Mouse (Mus musculus): ENCODE results near the gene Clcn6. TPM values are rescaled to one million over a fixed set of nuclear protein-coding genes. Genes with fewer than 3 reads are reported as not detected.
A peak's percentile ranks its signal among the peaks of the same experiment; 100 is the strongest.

Clcn6 gene
- polyA plus RNA-seq, 1 experiment from 2014 or later, result 35.3 TPM

GRCm38 (mm10) chr4:148060120-148061085 lies 21.8 kb upstream of the Clcn6 start:
- Histone ChIP-seq H3K27me3 (no peaks in the 10 kb centered on the region), H3K36me3 (peaks cover 33% of the 10 kb centered on the region), H3K4me3 (replicated peaks) (no peak overlapping the region), H3K9ac (replicated peaks) (no peak overlapping the region), H3K4me2 (replicated peaks) (no peak overlapping the region), H3K4me1 (replicated peaks) (no peaks in the 10 kb centered on the region), H3K27ac (no peak overlapping the region), H3K9me3 (no peaks in the 10 kb centered on the region)
- peak; percentile 59 for ATAC-seq
- whole genome bisulfite sequencing, result 53% methylated on average over 13 of the region's 13 CpGs

- ATAC-seq, result no peak
- Histone ChIP-seq H3K9me3 (no peaks in the 10 kb centered on the region), H3K4me3 (replicated peaks) (no peak overlapping the region), H3K4me2 (replicated peaks) (no peak overlapping the region), H3K27ac (no peak overlapping the region), H3K4me1 (replicated peaks) (no peaks in the 10 kb centered on the region), H3K36me3 (peaks cover 46% of the 10 kb centered on the region), H3K9ac (replicated peaks) (no peak overlapping the region), H3K27me3 (no peaks in the 10 kb centered on the region)
- 90% methylated on average over 6 of the region's 6 CpGs for WGBS
These were observed 20.4 kb upstream of the Clcn6 start for GRCm38 (mm10) chr4:148058993-148059392.

GRCm38 (mm10) chr4:148058218-148058819 lies 19.7 kb upstream of the Clcn6 start:
- Histone ChIP-seq H3K9ac (replicated peaks) (no peak overlapping the region), H3K9me3 (no peaks in the 10 kb centered on the region), H3K4me2 (replicated peaks) (no peak overlapping the region), H3K27me3 (no peaks in the 10 kb centered on the region), H3K4me1 (replicated peaks) (no peaks in the 10 kb centered on the region), H3K36me3 (peaks cover 53% of the 10 kb centered on the region), H3K4me3 (replicated peaks) (no peak overlapping the region), H3K27ac (no peak overlapping the region)
- no peak for ATAC-seq
- WGBS, result 94% methylated on average over 9 of the region's 9 CpGs

- no peaks in the 10 kb centered on the region for H3K27me3 ChIP-seq
- WGBS, result 62% methylated on average over 5 of the region's 5 CpGs
- no peaks in the 10 kb centered on the region for H3K4me1 ChIP-seq (replicated peaks)
- H3K36me3 ChIP-seq, result peaks cover 59% of the 10 kb centered on the region
- H3K9me3 ChIP-seq, result no peaks in the 10 kb centered on the region
- H3K4me3 ChIP-seq (replicated peaks), result no peak overlapping the region
- no peak for ATAC-seq
- no peak overlapping the region for H3K27ac ChIP-seq
- no peak overlapping the region for H3K4me2 ChIP-seq (replicated peaks)
- no peak overlapping the region for H3K9ac ChIP-seq (replicated peaks)
These were observed 19.1 kb upstream of the Clcn6 start for GRCm38 (mm10) chr4:148057661-148058209.

- ATAC-seq, result no peak
- WGBS, result 89% methylated on average over 4 of the region's 4 CpGs
- H3K9ac ChIP-seq (replicated peaks), result no peak overlapping the region
These were observed 18.2 kb upstream of the Clcn6 start for GRCm38 (mm10) chr4:148056801-148057200.

GRCm38 (mm10) chr4:148056246-148056645 lies 17.6 kb upstream of the Clcn6 start:
- no peak overlapping the region for H3K4me2 ChIP-seq (replicated peaks)
- H3K4me3 ChIP-seq (replicated peaks), result no peak overlapping the region
- 90% methylated on average over 7 of the region's 7 CpGs for WGBS
- no peaks in the 10 kb centered on the region for H3K27me3 ChIP-seq
- ATAC-seq, result no peak
- no peak overlapping the region for H3K27ac ChIP-seq
- peaks cover 74% of the 10 kb centered on the region for H3K36me3 ChIP-seq
- no peaks in the 10 kb centered on the region for H3K9me3 ChIP-seq
- no peaks in the 10 kb centered on the region for H3K4me1 ChIP-seq (replicated peaks)
- H3K9ac ChIP-seq (replicated peaks), result no peak overlapping the region

More at GRCm38 (mm10) chr4:148056801-148057200, 18.2 kb upstream of the Clcn6 start:
- H3K4me1 ChIP-seq (replicated peaks), result no peaks in the 10 kb centered on the region
- H3K4me3 ChIP-seq (replicated peaks), result no peak overlapping the region
- H3K4me2 ChIP-seq (replicated peaks), result no peak overlapping the region
- H3K36me3 ChIP-seq, result peaks cover 68% of the 10 kb centered on the region
- no peak overlapping the region for H3K27ac ChIP-seq
- H3K9me3 ChIP-seq, result no peaks in the 10 kb centered on the region
- no peaks in the 10 kb centered on the region for H3K27me3 ChIP-seq

GRCm38 (mm10) chr4:148054961-148055695 lies 16.5 kb upstream of the Clcn6 start:
- no peak overlapping the region for H3K27ac ChIP-seq
- no peak overlapping the region for H3K4me3 ChIP-seq (replicated peaks)
- no peaks in the 10 kb centered on the region for H3K9me3 ChIP-seq
- 94% methylated on average over 21 of the region's 21 CpGs for WGBS
- H3K36me3 ChIP-seq, result peaks cover 85% of the 10 kb centered on the region
- no peak for ATAC-seq
- peak overlapping the region; percentile 39; the same call in 1 of the 2 replicates for H3K9ac ChIP-seq (replicated peaks)
- no peak overlapping the region for H3K4me2 ChIP-seq (replicated peaks)
- H3K27me3 ChIP-seq, result no peaks in the 10 kb centered on the region
- no peaks in the 10 kb centered on the region for H3K4me1 ChIP-seq (replicated peaks)

- Histone ChIP-seq H3K4me2 (replicated peaks) (no peak overlapping the region), H3K36me3 (peaks cover 98% of the 10 kb centered on the region), H3K9me3 (no peaks in the 10 kb centered on the region), H3K4me1 (replicated peaks) (no peaks in the 10 kb centered on the region), H3K27me3 (no peaks in the 10 kb centered on the region), H3K27ac (0 out of 2 replicates have a peak overlapping the region, but pooled peaks have one; percentile 14), H3K9ac (replicated peaks) (no peak overlapping the region), H3K4me3 (replicated peaks) (no peak overlapping the region)
- 92% methylated on average over 12 of the region's 12 CpGs for WGBS
- ATAC-seq, result no peak
These were observed 14.8 kb upstream of the Clcn6 start for GRCm38 (mm10) chr4:148053417-148053920.

GRCm38 (mm10) chr4:148052976-148053375 lies 14.4 kb upstream of the Clcn6 start:
- Histone ChIP-seq H3K27ac (0 out of 2 replicates have a peak overlapping the region, but pooled peaks have one; percentile 14), H3K36me3 (peaks cover 98% of the 10 kb centered on the region), H3K9me3 (no peaks in the 10 kb centered on the region), H3K9ac (replicated peaks) (no peak overlapping the region), H3K4me1 (replicated peaks) (no peaks in the 10 kb centered on the region), H3K27me3 (no peaks in the 10 kb centered on the region), H3K4me2 (replicated peaks) (no peak overlapping the region), H3K4me3 (replicated peaks) (no peak overlapping the region)
- no peak for ATAC-seq
- WGBS, result 85% methylated on average over 2 of the region's 2 CpGs

- peaks cover 94% of the 10 kb centered on the region for H3K36me3 ChIP-seq
- H3K4me2 ChIP-seq (replicated peaks), result no peak overlapping the region
- no peaks in the 10 kb centered on the region for H3K9me3 ChIP-seq
- H3K4me3 ChIP-seq (replicated peaks), result no peak overlapping the region
- no peak for ATAC-seq
- 0 out of 2 replicates have a peak overlapping the region, but pooled peaks have one; percentile 5 for H3K27ac ChIP-seq
- no peaks in the 10 kb centered on the region for H3K27me3 ChIP-seq
- H3K4me1 ChIP-seq (replicated peaks), result peaks cover under 1% of the 10 kb centered on the region; the same call in 1 of the 2 replicates
- no peak overlapping the region; the same call in 1 of the 2 replicates for H3K9ac ChIP-seq (replicated peaks)
- WGBS, result 88% methylated on average over 11 of the region's 11 CpGs
These were observed 13.3 kb upstream of the Clcn6 start for GRCm38 (mm10) chr4:148051886-148052285.

GRCm38 (mm10) chr4:148051046-148051776 lies 12.6 kb upstream of the Clcn6 start:
- no peaks in the 10 kb centered on the region for H3K27me3 ChIP-seq
- WGBS, result 97% methylated on average over 13 of the region's 13 CpGs
- H3K4me1 ChIP-seq (replicated peaks), result peaks cover 7% of the 10 kb centered on the region
- H3K4me3 ChIP-seq (replicated peaks), result no peak overlapping the region
- H3K9ac ChIP-seq (replicated peaks), result no peak overlapping the region
- 0 out of 2 replicates have a peak overlapping the region, but pooled peaks have one; percentile 5 for H3K27ac ChIP-seq
- ATAC-seq, result no peak
- no peaks in the 10 kb centered on the region for H3K9me3 ChIP-seq
- H3K4me2 ChIP-seq (replicated peaks), result no peak overlapping the region
- peaks cover 94% of the 10 kb centered on the region for H3K36me3 ChIP-seq
